Mouse (Mus musculus): ENCODE measurements around the gene Garnl3. TPM values are rescaled to one million over a fixed set of nuclear protein-coding genes. Genes with fewer than 3 reads are reported as not detected.

Garnl3 gene
- polyA plus RNA-seq, 1 experiment = 0.67 TPM

GRCm38 (mm10) chr2:33042781-33043180 lies 88.7 kb downstream of the Garnl3 start:
- H3K4me1 ChIP-seq (ENCODE audit: control insufficient read depth, insufficient read depth, low read length) = no peaks in the 10 kb centered on the region
- TF ChIP-seq POLR2A (IDR thresholded peaks at IDR 0.05; ENCODE audit: borderline replicate concordance, control insufficient read depth, low read depth, low read length) = no peak
- no peak for TF ChIP-seq CTCF (IDR thresholded peaks at IDR 0.05; ENCODE audit: control insufficient read depth, insufficient read depth, low read length)
- H3K4me3 ChIP-seq (replicated peaks; ENCODE audit: control insufficient read depth, low read depth, low read length) = no peak overlapping the region
- H3K27ac ChIP-seq (ENCODE audit: control insufficient read depth, insufficient read depth, low read depth, low read length, poor library complexity) = no peak overlapping the region
- WGBS = 77% methylated on average over 6 of the region's 6 CpGs

GRCm38 (mm10) chr2:33041571-33041970 lies 89.9 kb downstream of the Garnl3 start:
- H3K4me3 ChIP-seq (replicated peaks; ENCODE audit: control insufficient read depth, low read depth, low read length) = no peak overlapping the region
- H3K27ac ChIP-seq (ENCODE audit: control insufficient read depth, insufficient read depth, low read depth, low read length, poor library complexity) = no peak overlapping the region
- 64% methylated on average over 3 of the region's 3 CpGs for WGBS
- H3K4me1 ChIP-seq (ENCODE audit: control insufficient read depth, insufficient read depth, low read length) = no peaks in the 10 kb centered on the region
- TF ChIP-seq POLR2A (IDR thresholded peaks at IDR 0.05; ENCODE audit: borderline replicate concordance, control insufficient read depth, low read depth, low read length) (no peak), CTCF (IDR thresholded peaks at IDR 0.05; ENCODE audit: control insufficient read depth, insufficient read depth, low read length) (no peak)

- Histone ChIP-seq H3K4me3 (replicated peaks; ENCODE audit: control insufficient read depth, low read depth, low read length) (no peak overlapping the region), H3K27ac (ENCODE audit: control insufficient read depth, insufficient read depth, low read depth, low read length, poor library complexity) (no peak overlapping the region), H3K4me1 (ENCODE audit: control insufficient read depth, insufficient read depth, low read length) (no peaks in the 10 kb centered on the region)
- WGBS = 83% methylated on average over 1 of the region's 1 CpGs
- TF ChIP-seq POLR2A (IDR thresholded peaks at IDR 0.05; ENCODE audit: borderline replicate concordance, control insufficient read depth, low read depth, low read length) = no peak
These were observed 94.0 kb downstream of the Garnl3 start for GRCm38 (mm10) chr2:33037429-33037828.

- H3K4me3 ChIP-seq (replicated peaks; ENCODE audit: control insufficient read depth, low read depth, low read length) = no peak overlapping the region
- H3K4me1 ChIP-seq (ENCODE audit: control insufficient read depth, insufficient read depth, low read length) = no peaks in the 10 kb centered on the region
- H3K27ac ChIP-seq (ENCODE audit: control insufficient read depth, insufficient read depth, low read depth, low read length, poor library complexity) = no peak overlapping the region
- TF ChIP-seq POLR2A (IDR thresholded peaks at IDR 0.05; ENCODE audit: borderline replicate concordance, control insufficient read depth, low read depth, low read length) = no peak
- no peak for TF ChIP-seq CTCF (IDR thresholded peaks at IDR 0.05; ENCODE audit: control insufficient read depth, insufficient read depth, low read length)
- WGBS = 55% methylated on average over 1 of the region's 1 CpGs
These were observed 96.2 kb downstream of the Garnl3 start for GRCm38 (mm10) chr2:33035297-33035696.

GRCm38 (mm10) chr2:33033281-33033680 lies 98.2 kb downstream of the Garnl3 start:
- Histone ChIP-seq H3K4me1 (ENCODE audit: control insufficient read depth, insufficient read depth, low read length) (no peaks in the 10 kb centered on the region), H3K27ac (ENCODE audit: control insufficient read depth, insufficient read depth, low read depth, low read length, poor library complexity) (no peak overlapping the region), H3K4me3 (replicated peaks; ENCODE audit: control insufficient read depth, low read depth, low read length) (no peak overlapping the region)
- TF ChIP-seq POLR2A (IDR thresholded peaks at IDR 0.05; ENCODE audit: borderline replicate concordance, control insufficient read depth, low read depth, low read length) (no peak), CTCF (IDR thresholded peaks at IDR 0.05; ENCODE audit: control insufficient read depth, insufficient read depth, low read length) (no peak)
- WGBS = 72% methylated on average over 7 of the region's 7 CpGs

GRCm38 (mm10) chr2:33032391-33033062 lies 98.9 kb downstream of the Garnl3 start:
- 81% methylated on average over 5 of the region's 5 CpGs for WGBS
- Histone ChIP-seq H3K4me1 (ENCODE audit: control insufficient read depth, insufficient read depth, low read length) (no peaks in the 10 kb centered on the region), H3K27ac (ENCODE audit: control insufficient read depth, insufficient read depth, low read depth, low read length, poor library complexity) (no peak overlapping the region), H3K4me3 (replicated peaks; ENCODE audit: control insufficient read depth, low read depth, low read length) (no peak overlapping the region)
- TF ChIP-seq POLR2A (IDR thresholded peaks at IDR 0.05; ENCODE audit: borderline replicate concordance, control insufficient read depth, low read depth, low read length) = no peak
- no peak for TF ChIP-seq CTCF (IDR thresholded peaks at IDR 0.05; ENCODE audit: control insufficient read depth, insufficient read depth, low read length)

GRCm38 (mm10) chr2:33025040-33025439 lies 106.4 kb downstream of the Garnl3 start:
- Histone ChIP-seq H3K4me3 (replicated peaks; ENCODE audit: control insufficient read depth, low read depth, low read length) (no peak overlapping the region), H3K4me1 (ENCODE audit: control insufficient read depth, insufficient read depth, low read length) (peaks cover 5% of the 10 kb centered on the region), H3K27ac (ENCODE audit: control insufficient read depth, insufficient read depth, low read depth, low read length, poor library complexity) (no peak overlapping the region)
- TF ChIP-seq CTCF (IDR thresholded peaks at IDR 0.05; ENCODE audit: control insufficient read depth, insufficient read depth, low read length) = no peak
- TF ChIP-seq POLR2A (IDR thresholded peaks at IDR 0.05; ENCODE audit: borderline replicate concordance, control insufficient read depth, low read depth, low read length) = no peak
- 14% methylated on average over 4 of the region's 4 CpGs for WGBS

GRCm38 (mm10) chr2:33024564-33024963 lies 106.9 kb downstream of the Garnl3 start:
- WGBS = 78% methylated on average over 10 of the region's 10 CpGs
- TF ChIP-seq POLR2A (IDR thresholded peaks at IDR 0.05; ENCODE audit: borderline replicate concordance, control insufficient read depth, low read depth, low read length) = no peak
- no peak for TF ChIP-seq CTCF (IDR thresholded peaks at IDR 0.05; ENCODE audit: control insufficient read depth, insufficient read depth, low read length)
- Histone ChIP-seq H3K4me1 (ENCODE audit: control insufficient read depth, insufficient read depth, low read length) (peaks cover 5% of the 10 kb centered on the region), H3K4me3 (replicated peaks; ENCODE audit: control insufficient read depth, low read depth, low read length) (no peak overlapping the region), H3K27ac (ENCODE audit: control insufficient read depth, insufficient read depth, low read depth, low read length, poor library complexity) (no peak overlapping the region)

- Histone ChIP-seq H3K4me1 (ENCODE audit: control insufficient read depth, insufficient read depth, low read length) (peaks cover 5% of the 10 kb centered on the region), H3K4me3 (replicated peaks; ENCODE audit: control insufficient read depth, low read depth, low read length) (no peak overlapping the region), H3K27ac (ENCODE audit: control insufficient read depth, insufficient read depth, low read depth, low read length, poor library complexity) (no peak overlapping the region)
- WGBS = 73% methylated on average over 6 of the region's 6 CpGs
- TF ChIP-seq POLR2A (IDR thresholded peaks at IDR 0.05; ENCODE audit: borderline replicate concordance, control insufficient read depth, low read depth, low read length) (no peak), CTCF (IDR thresholded peaks at IDR 0.05; ENCODE audit: control insufficient read depth, insufficient read depth, low read length) (no peak)
These were observed 108.6 kb downstream of the Garnl3 start for GRCm38 (mm10) chr2:33022846-33023245.
